Mouse (Mus musculus): Measurements from ENCODE around the gene Ddx21. TPM values are rescaled to one million over a fixed set of nuclear protein-coding genes. Genes with fewer than 3 reads are reported as not detected.
A peak's percentile ranks its signal among the peaks of the same experiment; 100 is the strongest.
"Not testable (repeated sequence)": the region's sequence is repeated elsewhere in the genome, so short reads cannot be mapped to it uniquely, and the experiment has no call there.

Gene Ddx21
- 18.2 TPM in 2 replicates for polyA plus RNA-seq (2015; fragmentation: Nextera tagmentation; extraction: Ambion mirVana)

- peak within 1 kb of the TSS; percentile 82 for H3K4me2 ChIP-seq (replicated peaks)
- 7% methylated on average over 53 of the region's 53 CpGs for WGBS
- peaks cover 14% of the 10 kb centered on the region for H3K4me1 ChIP-seq
- peak within 1 kb of the TSS; percentile 100 for H3K4me3 ChIP-seq (replicated peaks)
- H3K9ac ChIP-seq: peak within 1 kb of the TSS; percentile 74
- no peaks in the 10 kb centered on the region for H3K27me3 ChIP-seq
- ATAC-seq (ENCODE audit: insufficient number of reproducible peaks, low FRiP score, low TSS enrichment, low read depth): peak; percentile 92
- H3K9me3 ChIP-seq (replicated peaks): no peaks in the 10 kb centered on the region
- peaks cover 13% of the 10 kb centered on the region for H3K36me3 ChIP-seq
- H3K27ac ChIP-seq (replicated peaks): peak within 1 kb of the TSS; percentile 83
Observed at GRCm38 (mm10) chr10:62602177-62603040, at the start of gene Ddx21. Ddx21 (minus strand) TSS chr10:62602281.

GRCm38 (mm10) chr10:62650881-62651810 is 49.1 kb upstream of the Ddx21 start, which contains the start of gene Ddx50:
Ddx50 (minus strand) TSS chr10:62651218.
- WGBS: under 1% methylated on average over 88 of the region's 89 CpGs
- H3K4me2 ChIP-seq (replicated peaks): peak within 1 kb of the TSS; percentile 60
- H3K4me3 ChIP-seq (replicated peaks): peak within 1 kb of the TSS; percentile 97
- no peaks in the 10 kb centered on the region for H3K9me3 ChIP-seq (replicated peaks)
- H3K27ac ChIP-seq (replicated peaks): peak within 1 kb of the TSS; percentile 88
- peak; percentile 100 for ATAC-seq (ENCODE audit: insufficient number of reproducible peaks, low FRiP score, low TSS enrichment, low read depth)
- H3K4me1 ChIP-seq: peaks cover 9% of the 10 kb centered on the region
- peaks cover 11% of the 10 kb centered on the region for H3K36me3 ChIP-seq
- H3K9ac ChIP-seq: peak within 1 kb of the TSS; percentile 93
- no peaks in the 10 kb centered on the region for H3K27me3 ChIP-seq

GRCm38 (mm10) chr10:62650358-62650782 is 48.3 kb upstream of the Ddx21 start:
- H3K27me3 ChIP-seq: no peaks in the 10 kb centered on the region
- WGBS: under 1% methylated on average over 17 of the region's 17 CpGs
- H3K9ac ChIP-seq: peak overlapping the region; percentile 93
- peak overlapping the region; percentile 60 for H3K4me2 ChIP-seq (replicated peaks)
- ATAC-seq (ENCODE audit: insufficient number of reproducible peaks, low FRiP score, low TSS enrichment, low read depth): no peak
- H3K27ac ChIP-seq (replicated peaks): peak overlapping the region; percentile 88
- H3K9me3 ChIP-seq (replicated peaks): no peaks in the 10 kb centered on the region
- H3K4me3 ChIP-seq (replicated peaks): peak overlapping the region; percentile 97
- peaks cover 9% of the 10 kb centered on the region for H3K4me1 ChIP-seq
- H3K36me3 ChIP-seq: peaks cover 18% of the 10 kb centered on the region

GRCm38 (mm10) chr10:62604161-62604560 is 2.1 kb upstream of the Ddx21 start:
- H3K4me1 ChIP-seq: peaks cover 14% of the 10 kb centered on the region
- WGBS: 79% methylated on average over 3 of the region's 3 CpGs

GRCm38 (mm10) chr10:62603233-62604030 is 1.4 kb upstream of the Ddx21 start:
- no peak overlapping the region for H3K9ac ChIP-seq
- H3K9me3 ChIP-seq (replicated peaks): no peaks in the 10 kb centered on the region
- 90% methylated on average over 12 of the region's 12 CpGs for WGBS
- no peak overlapping the region for H3K4me3 ChIP-seq (replicated peaks)
- H3K36me3 ChIP-seq: peaks cover 3% of the 10 kb centered on the region
- H3K4me2 ChIP-seq (replicated peaks): no peak overlapping the region
- H3K27ac ChIP-seq (replicated peaks): no peak overlapping the region
- H3K27me3 ChIP-seq: no peaks in the 10 kb centered on the region
- H3K4me1 ChIP-seq: peaks cover 14% of the 10 kb centered on the region
- no peak for ATAC-seq (ENCODE audit: insufficient number of reproducible peaks, low FRiP score, low TSS enrichment, low read depth)

More at GRCm38 (mm10) chr10:62604161-62604560, 2.1 kb upstream of the Ddx21 start:
- Histone ChIP-seq H3K4me3 (replicated peaks) (no peak overlapping the region), H3K9ac (no peak overlapping the region), H3K27me3 (no peaks in the 10 kb centered on the region), H3K9me3 (replicated peaks) (no peaks in the 10 kb centered on the region), H3K4me2 (replicated peaks) (no peak overlapping the region), H3K36me3 (no peaks in the 10 kb centered on the region), H3K27ac (replicated peaks) (no peak overlapping the region)
- ATAC-seq (ENCODE audit: insufficient number of reproducible peaks, low FRiP score, low TSS enrichment, low read depth): no peak

GRCm38 (mm10) chr10:62601833-62602176 is 276 bp downstream of the Ddx21 start:
- Histone ChIP-seq H3K9me3 (replicated peaks) (no peaks in the 10 kb centered on the region), H3K4me3 (replicated peaks) (peak overlapping the region; percentile 100), H3K27me3 (no peaks in the 10 kb centered on the region), H3K4me2 (replicated peaks) (peak overlapping the region; percentile 82), H3K36me3 (peaks cover 17% of the 10 kb centered on the region), H3K27ac (replicated peaks) (peak overlapping the region; percentile 83), H3K4me1 (peaks cover 14% of the 10 kb centered on the region), H3K9ac (peak overlapping the region; percentile 74)
- WGBS: under 1% methylated on average over 23 of the region's 23 CpGs
- ATAC-seq (ENCODE audit: insufficient number of reproducible peaks, low FRiP score, low TSS enrichment, low read depth): peak; percentile 73

GRCm38 (mm10) chr10:62601053-62601791 is 859 bp downstream of the Ddx21 start:
- 10% methylated on average over 20 of the region's 20 CpGs for whole genome bisulfite sequencing

GRCm38 (mm10) chr10:62600056-62600455 is 2.0 kb downstream of the Ddx21 start:
- ATAC-seq (ENCODE audit: insufficient number of reproducible peaks, low FRiP score, low TSS enrichment, low read depth): no peak

More at GRCm38 (mm10) chr10:62601053-62601791, 859 bp downstream of the Ddx21 start:
- Histone ChIP-seq H3K4me1 (peaks cover 14% of the 10 kb centered on the region), H3K9ac (peak overlapping the region; percentile 74), H3K27me3 (no peaks in the 10 kb centered on the region), H3K27ac (replicated peaks) (no peak overlapping the region), H3K4me3 (replicated peaks) (peak overlapping the region; percentile 100), H3K4me2 (replicated peaks) (peak overlapping the region; percentile 82), H3K9me3 (replicated peaks) (no peaks in the 10 kb centered on the region), H3K36me3 (peaks cover 17% of the 10 kb centered on the region)
- no peak for ATAC-seq (ENCODE audit: insufficient number of reproducible peaks, low FRiP score, low TSS enrichment, low read depth)

GRCm38 (mm10) chr10:62599311-62599710 is 2.8 kb downstream of the Ddx21 start:
- 97% methylated on average over 3 of the region's 3 CpGs for WGBS
- not testable (repeated sequence) for H3K27ac ChIP-seq (replicated peaks); H3K4me2 ChIP-seq (replicated peaks); H3K4me3 ChIP-seq (replicated peaks); H3K9me3 ChIP-seq (replicated peaks); ATAC-seq (ENCODE audit: insufficient number of reproducible peaks, low FRiP score, low TSS enrichment, low read depth); H3K9ac ChIP-seq; H3K27me3 ChIP-seq
- peaks cover 28% of the 10 kb centered on the region for H3K36me3 ChIP-seq
- peaks cover 14% of the 10 kb centered on the region for H3K4me1 ChIP-seq

More at GRCm38 (mm10) chr10:62600056-62600455, 2.0 kb downstream of the Ddx21 start:
- H3K9ac ChIP-seq: no peak overlapping the region
- no peak overlapping the region for H3K4me2 ChIP-seq (replicated peaks)
- peaks cover 22% of the 10 kb centered on the region for H3K36me3 ChIP-seq
- no peaks in the 10 kb centered on the region for H3K27me3 ChIP-seq
- no peak overlapping the region for H3K27ac ChIP-seq (replicated peaks)
- H3K9me3 ChIP-seq (replicated peaks): no peaks in the 10 kb centered on the region
- H3K4me3 ChIP-seq (replicated peaks): no peak overlapping the region
- peaks cover 14% of the 10 kb centered on the region for H3K4me1 ChIP-seq
- 90% methylated on average over 6 of the region's 6 CpGs for whole genome bisulfite sequencing

GRCm38 (mm10) chr10:62592496-62592895 is 9.6 kb downstream of the Ddx21 start:
- peaks cover 69% of the 10 kb centered on the region for H3K36me3 ChIP-seq
- H3K27ac ChIP-seq (replicated peaks): no peak overlapping the region
- no peak overlapping the region for H3K4me2 ChIP-seq (replicated peaks)
- H3K9ac ChIP-seq: no peak overlapping the region
- ATAC-seq (ENCODE audit: insufficient number of reproducible peaks, low FRiP score, low TSS enrichment, low read depth): no peak
- 82% methylated on average over 7 of the region's 7 CpGs for WGBS
- H3K4me3 ChIP-seq (replicated peaks): no peak overlapping the region
- no peaks in the 10 kb centered on the region for H3K4me1 ChIP-seq
- H3K9me3 ChIP-seq (replicated peaks): no peaks in the 10 kb centered on the region
- H3K27me3 ChIP-seq: no peaks in the 10 kb centered on the region
